Mouse (Mus musculus) ES-E14 (cell line): Measurements from ENCODE around the gene Gpc6.

ENCODE experiments used
- CHD2 ChIP-seq: IDR thresholded peaks from 2 replicates; pipeline ENCODE4 v1.6.1; 2014; ENCODE audit warnings: mild to moderate bottlenecking, low read depth, low read length, inconsistent platforms
- HCFC1 ChIP-seq: IDR thresholded peaks from 2 replicates; pipeline ENCODE4 v1.6.1; 2012; ENCODE audit warnings: low read length, inconsistent platforms, borderline replicate concordance; ENCODE audit not compliant: insufficient read depth
- ZC3H11A ChIP-seq: IDR thresholded peaks from 2 replicates; pipeline ENCODE4 v1.6.1; 2012; ENCODE audit warnings: low read depth, mild to moderate bottlenecking, inconsistent platforms, low read length, borderline replicate concordance
- ZNF384 ChIP-seq: IDR thresholded peaks from 2 replicates; pipeline ENCODE4 v1.6.1; 2012; ENCODE audit warnings: low read depth, low read length, inconsistent platforms

DNA sequence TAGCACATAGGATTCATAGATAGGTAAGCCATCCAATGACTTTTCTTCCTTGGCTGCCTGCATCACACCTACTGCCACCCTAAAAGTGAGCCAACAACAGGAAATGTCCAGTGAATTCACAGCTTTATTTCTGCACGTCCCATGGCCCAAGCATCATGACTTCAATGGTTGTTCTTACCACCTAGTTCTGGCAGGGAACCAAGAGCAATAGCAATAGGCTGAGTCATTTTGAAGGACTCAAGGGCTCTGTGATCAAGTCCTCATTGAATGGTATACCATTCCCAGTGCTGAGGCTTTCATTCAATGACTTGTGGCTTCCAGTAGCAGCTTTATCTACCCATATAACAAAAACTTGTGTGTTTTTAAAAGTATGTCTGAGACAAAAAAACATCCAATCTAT lies 13.3 kb upstream of the Gpc6 start:
- TF ChIP-seq ZNF384 = no peak
- TF ChIP-seq ZC3H11A = no peak
- TF ChIP-seq HCFC1 = no peak
- no peak for TF ChIP-seq CHD2
